Mouse (Mus musculus) Patski (cell line): Measurements from ENCODE around the gene Sart1. TPM values are rescaled to one million over a fixed set of nuclear protein-coding genes. Genes with fewer than 3 reads are reported as not detected.

Experiments
- ATAC-seq: fragments of 100-300 bp; one replicate; pipeline ENCODE4 v1.8.0; 2021
- CTCF ChIA-PET: fragments of 350-600 bp; sonication (Branson Sonifier 250); formaldehyde crosslinking; loops from one replicate; lab custom pipeline; 2022; ENCODE audit warnings: inconsistent platforms; lab: Charles Lee
- POLR2A ChIA-PET: fragments of 350-600 bp; sonication (Branson Sonifier 250); formaldehyde crosslinking; loops from one replicate; lab custom pipeline; 2022; ENCODE audit warnings: antibody characterized with exemption, inconsistent platforms; lab: Charles Lee
- DNase-seq: peaks from one replicate; pipeline ENCODE4 v3.0.0-alpha.2; 2011; ENCODE audit warnings: low read depth, low spot score
- H3K27me3 ChIP-seq: fragments of 371-371 bp; one replicate; pipeline ENCODE4 v1.5.1; 2021
- CTCF ChIP-seq: fragments of 100-300 bp; IDR thresholded peaks from one replicate; pipeline ENCODE4 v1.5.1; 2021
- in situ Hi-C: fragments of 300-500 bp; cut with MboI; formaldehyde crosslinking; loops from 3 replicates; pipeline ENCODE4 v1.11.1; 2018; ENCODE audit warnings: low pct_unique_long_range_greater_than_20kb, mixed read lengths
- polyA plus RNA-seq: library from polyadenylated mRNA; unstranded; gene quantifications from one replicate; pipeline ENCODE4 v1.2.3, GENCODE M21; 2021

Gene Sart1
- 75.3 TPM for polyA plus RNA-seq

- no peak for TF ChIP-seq CTCF
- ChIA-PET CTCF (no interaction called here), POLR2A (interaction anchor here (1.2 to 2.6 kb wide), 3 partner anchors 22 to 40 kb away, joined by 4 to 14 read pairs (median 6); partner anchors contain the start of genes AI837181, Banf1, Drap1 and Eif1ad)
- DNase-seq (peak; percentile 61), ATAC-seq (peak; percentile 55)
- H3K27me3 ChIP-seq, result no peaks in the 10 kb centered on the region
- in situ Hi-C loops, result loop anchor here (5.0 kb wide), 1 partner anchor 99 kb away; the partner anchor contains the start of gene Mus81
Measured at GRCm38 (mm10) chr19:5388588-5389242, at the start of gene Sart1. TSS of gene Sart1 (minus strand) at chr19:5388703.

- H3K27me3 ChIP-seq, result no peaks in the 10 kb centered on the region
- TF ChIP-seq CTCF, result no peak
- ChIA-PET CTCF (interaction anchor here (1.1 to 7.9 kb wide), 7 partner anchors 7 to 55 kb away, joined by 3 to 65 read pairs (median 27); partner anchors contain the start of genes Ccdc85b, Cfl1, Fibp and Fosl1), POLR2A (interaction anchor here (0.9 to 3.6 kb wide), 8 partner anchors 12 to 67 kb away, joined by 3 to 24 read pairs (median 8); partner anchors contain the start of genes Banf1, Ccdc85b, Efemp2 and Eif1ad)
- no peak for ATAC-seq
- DNase-seq, result no peak
- in situ Hi-C loops, result no loop called here
Measured at GRCm38 (mm10) chr19:5433951-5434350, 45.4 kb upstream of the Sart1 start.

GRCm38 (mm10) chr19:5432992-5433852 is 44.7 kb upstream of the Sart1 start:
- no peaks in the 10 kb centered on the region for H3K27me3 ChIP-seq
- ChIA-PET CTCF (interaction anchor here (1.1 to 7.9 kb wide), 11 partner anchors 8 to 136 kb away, joined by 3 to 65 read pairs (median 9); partner anchors contain the start of genes Ccdc85b, Cfl1, Fibp and Fosl1), POLR2A (interaction anchor here (0.7 to 3.6 kb wide), 10 partner anchors 13 to 66 kb away, joined by 3 to 24 read pairs (median 8); partner anchors contain the start of genes Banf1, Ccdc85b, Efemp2 and Eif1ad)
- no peak for TF ChIP-seq CTCF
- ATAC-seq (no peak), DNase-seq (no peak)
- in situ Hi-C loops, result no loop called here

DNA sequence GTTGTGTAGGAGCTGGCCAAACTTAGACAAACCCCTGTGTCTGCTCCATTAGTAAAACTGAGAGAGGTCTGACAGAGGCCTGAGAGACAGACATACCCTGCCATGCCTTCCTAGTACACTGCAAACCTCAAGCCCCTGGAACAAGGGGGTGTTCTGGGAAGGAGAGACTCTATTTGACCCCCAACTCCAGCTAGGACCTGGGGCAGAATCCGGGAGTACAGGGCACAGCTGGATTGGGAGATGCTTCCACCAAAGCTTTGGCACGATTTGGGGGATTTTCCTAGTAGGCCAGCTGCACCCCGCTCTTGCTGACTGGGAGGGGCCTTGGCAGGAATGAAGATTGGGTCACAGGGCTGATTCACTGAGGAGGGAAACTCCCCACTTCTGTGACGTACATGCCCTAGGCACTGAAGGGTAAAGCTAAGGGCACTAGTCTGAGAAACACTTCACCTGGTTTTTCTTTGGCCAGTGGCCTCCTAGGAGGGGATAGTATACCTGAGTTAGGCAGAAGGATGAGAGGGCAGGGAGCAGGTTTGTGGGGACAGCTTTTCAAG is 43.5 kb upstream of the Sart1 start:
- in situ Hi-C loops, result no loop called here
- TF ChIP-seq CTCF, result no peak
- CTCF ChIA-PET, result interaction anchor here (1.3 to 7.9 kb wide), 10 partner anchors 15 to 137 kb away, joined by 3 to 65 read pairs (median 12); partner anchors contain the start of genes Ccdc85b, Cfl1, Fibp and Fosl1

GRCm38 (mm10) chr19:5430408-5430807 is 41.9 kb upstream of the Sart1 start:
- ATAC-seq (no peak), DNase-seq (no peak)
- H3K27me3 ChIP-seq, result no peaks in the 10 kb centered on the region
- ChIA-PET POLR2A (interaction anchor here (0.5 to 3.6 kb wide), 6 partner anchors 19 to 60 kb away, joined by 3 to 21 read pairs (median 8); partner anchors contain the start of genes Ccdc85b, Cfl1, Fibp and Mus81), CTCF (interaction anchor here (0.8 to 7.9 kb wide), 9 partner anchors 11 to 92 kb away, joined by 3 to 65 read pairs (median 4); partner anchors contain the start of genes Banf1, Ccdc85b, Cfl1 and Eif1ad)
- in situ Hi-C loops, result no loop called here
- TF ChIP-seq CTCF, result no peak

More for the DNA sequence above, 43.5 kb upstream of the Sart1 start:
- POLR2A ChIA-PET, result interaction anchor here (0.9 to 3.6 kb wide), 7 partner anchors 16 to 56 kb away, joined by 3 to 24 read pairs (median 13); partner anchors contain the start of genes Ccdc85b, Efemp2, Fibp and Fosl1
- DNase-seq (no peak), ATAC-seq (no peak)
- no peaks in the 10 kb centered on the region for H3K27me3 ChIP-seq

DNA sequence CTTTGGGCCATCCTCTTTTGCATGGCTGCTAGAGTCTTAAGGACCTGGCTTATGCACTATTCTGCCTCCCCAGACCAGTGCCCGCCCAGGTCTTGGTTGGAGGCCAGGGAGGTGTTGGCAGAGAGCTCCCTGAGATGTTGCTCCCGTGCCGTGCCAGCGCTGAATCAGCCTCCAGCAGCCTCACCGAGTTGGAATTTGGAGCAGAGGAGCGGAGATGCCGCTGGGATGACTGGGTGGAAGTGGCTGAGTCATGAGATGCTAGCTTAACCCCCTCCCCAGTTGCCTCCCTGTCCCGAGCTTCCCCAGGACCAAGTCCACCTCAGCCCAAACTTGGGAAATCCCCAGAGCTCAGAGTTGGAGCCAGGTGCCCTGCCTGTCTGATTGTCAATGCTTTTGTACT is 41.3 kb upstream of the Sart1 start:
- peak; percentile 87 for DNase-seq
- ATAC-seq, result peak; percentile 66

DNA sequence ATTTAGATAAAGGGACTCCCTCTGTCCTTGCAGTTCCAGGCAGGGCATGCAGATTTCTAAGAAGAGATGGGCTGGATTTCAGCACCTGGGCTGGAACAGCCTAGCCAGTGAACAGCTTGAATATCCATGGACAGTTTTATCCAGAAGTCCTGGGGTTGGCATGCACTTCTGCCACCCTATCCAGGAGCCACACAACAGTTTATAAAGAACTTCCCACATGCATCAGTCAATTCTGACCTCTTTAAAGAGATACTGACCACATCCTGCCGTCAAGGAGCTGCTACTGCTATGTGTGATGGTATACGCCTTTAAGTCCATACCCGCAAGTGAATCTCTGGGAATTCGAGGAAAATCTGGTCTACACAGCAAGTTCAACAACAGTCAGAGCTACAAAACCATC is 40.7 kb upstream of the Sart1 start:
- ATAC-seq (no peak), DNase-seq (no peak)
- ChIA-PET CTCF (interaction anchor here (0.9 to 7.9 kb wide), 10 partner anchors 18 to 142 kb away, joined by 3 to 65 read pairs (median 4); partner anchors contain the start of genes Ap5b1, Banf1, Ccdc85b and Cfl1), POLR2A (interaction anchor here (0.8 to 2.0 kb wide), 4 partner anchors 28 to 62 kb away, joined by 3 to 11 read pairs (median 4); partner anchors contain the start of genes Ccdc85b and Sart1)
- TF ChIP-seq CTCF, result no peak
- in situ Hi-C loops, result loop anchor here (5.0 kb wide), 1 partner anchor 127 kb away; no protein-coding TSS in a partner anchor
- H3K27me3 ChIP-seq, result no peaks in the 10 kb centered on the region

More for the DNA sequence above, 41.3 kb upstream of the Sart1 start:
- no peaks in the 10 kb centered on the region for H3K27me3 ChIP-seq
- ChIA-PET POLR2A (interaction anchor here (0.5 to 2.0 kb wide), 5 partner anchors 20 to 62 kb away, joined by 3 to 11 read pairs (median 3); partner anchors contain the start of genes Ccdc85b, Cfl1 and Sart1), CTCF (interaction anchor here (0.8 to 7.9 kb wide), 10 partner anchors 11 to 142 kb away, joined by 3 to 65 read pairs (median 4); partner anchors contain the start of genes Ap5b1, Banf1, Ccdc85b and Cfl1)
- no peak for TF ChIP-seq CTCF
- in situ Hi-C loops, result loop anchor here (5.0 kb wide), 1 partner anchor 128 kb away; no protein-coding TSS in a partner anchor

DNA sequence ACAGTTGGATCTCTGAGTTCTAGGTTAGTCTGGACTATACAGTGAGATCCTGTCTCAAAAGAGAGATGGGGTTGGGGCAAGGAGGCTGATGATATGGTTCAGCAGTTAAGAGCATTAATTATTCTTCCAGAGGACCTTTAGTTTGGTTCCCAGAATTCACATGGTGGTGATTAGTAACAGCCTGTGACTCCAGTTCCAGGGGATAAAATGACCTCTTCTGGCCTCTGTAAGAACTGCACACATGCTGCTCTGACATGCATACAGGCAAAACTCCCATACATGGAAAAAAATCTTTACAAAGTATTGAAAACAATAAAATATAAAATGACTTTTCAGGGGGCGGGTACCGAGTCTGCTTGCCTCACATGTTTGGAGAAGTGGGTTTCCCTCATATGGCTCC is 39.6 kb upstream of the Sart1 start:
- no peaks in the 10 kb centered on the region for H3K27me3 ChIP-seq
- DNase-seq (no peak), ATAC-seq (no peak)
- POLR2A ChIA-PET, result interaction anchor here (0.6 to 1.0 kb wide), 2 partner anchors 20 to 401 kb away, joined by 3 to 5 read pairs; partner anchors contain the start of gene Fosl1
- in situ Hi-C loops, result loop anchor here (5.0 kb wide), 1 partner anchor 126 kb away; no protein-coding TSS in a partner anchor
- CTCF ChIA-PET, result interaction anchor here (0.9 to 7.9 kb wide), 5 partner anchors 17 to 90 kb away, joined by 3 to 65 read pairs (median 4); partner anchors contain the start of genes Cfl1 and Mus81
- no peak for TF ChIP-seq CTCF
